Mouse (Mus musculus) intestine, embryonic 16.5 days (tissue): Measurements from ENCODE around the gene Ankrd31. TPM values are rescaled to one million over a fixed set of nuclear protein-coding genes. Genes with fewer than 3 reads are reported as not detected.

ENCODE experiments used
- ATAC-seq: fragments of 200-750 bp; cut with Nextera tagmentation; 2 replicates; pipeline ENCODE4 v1.8.0; 2017; ENCODE audit warnings: moderate TSS enrichment, moderate library complexity
- H3K27ac ChIP-seq: fragments of 300-500 bp; sonication (generic); 2 replicates; pipeline ENCODE4 v1.5.1; 2014; ENCODE audit warnings: mild to moderate bottlenecking, low read length
- H3K27me3 ChIP-seq: fragments of 300-500 bp; sonication (generic); replicated peaks from 2 replicates; pipeline ENCODE4 v1.6.1; 2014; ENCODE audit warnings: low read length, control low read depth, mixed read lengths; ENCODE audit not compliant: control insufficient read depth, insufficient read depth
- H3K36me3 ChIP-seq: fragments of 300-500 bp; sonication (generic); 2 replicates; pipeline ENCODE4 v1.6.1; 2014; ENCODE audit warnings: low read length, control low read depth; ENCODE audit not compliant: control insufficient read depth, insufficient read depth
- H3K4me1 ChIP-seq: fragments of 300-500 bp; sonication (generic); 2 replicates; pipeline ENCODE4 v1.6.1; 2014; ENCODE audit warnings: low read length, control low read depth, mixed read lengths; ENCODE audit not compliant: control insufficient read depth, insufficient read depth
- H3K4me2 ChIP-seq: fragments of 300-500 bp; sonication (generic); 2 replicates; pipeline ENCODE4 v1.6.1; 2014; ENCODE audit warnings: low read depth, low read length, control low read depth
- H3K4me3 ChIP-seq: fragments of 300-500 bp; sonication (generic); 2 replicates; pipeline ENCODE4 v1.5.1; 2014; ENCODE audit warnings: mild to moderate bottlenecking, low read length
- H3K9ac ChIP-seq: fragments of 300-500 bp; sonication (generic); 2 replicates; pipeline ENCODE4 v1.6.1; 2014; ENCODE audit warnings: low read depth, low read length
- H3K9me3 ChIP-seq: fragments of 300-500 bp; sonication (generic); 2 replicates; pipeline ENCODE4 v1.6.1; 2016; ENCODE audit warnings: low read length, control low read depth; ENCODE audit not compliant: control insufficient read depth
- WGBS: fragments of 180-500 bp; shearing (Covaris S2); extraction: QIAGEN DNeasy Blood & Tissue Kit; methylation state at CpG from one replicate; pipeline ENCODE4 v1.1.7; 2014; 5-methylcytosine and 5-hydroxymethylcytosine counted together
- polyA plus RNA-seq: library from polyadenylated mRNA; unstranded; fragments of >200 nt; fragmentation: Nextera tagmentation; extraction: Ambion mirVana; gene quantifications from 2 replicates; pipeline ENCODE4 v1.2.1, GENCODE M21; 2015

Ankrd31 gene
- polyA plus RNA-seq, 1 experiment from 2014 or later = 0.02 TPM

GRCm38 (mm10) chr13:96849752-96850151 lies 101.7 kb downstream of the Ankrd31 start:
- Histone ChIP-seq H3K4me2 (no peak overlapping the region), H3K9ac (no peak overlapping the region), H3K4me1 (no peaks in the 10 kb centered on the region), H3K27me3 (no peaks in the 10 kb centered on the region), H3K4me3 (no peak overlapping the region), H3K36me3 (no peaks in the 10 kb centered on the region), H3K9me3 (no peaks in the 10 kb centered on the region), H3K27ac (no peak overlapping the region)
- no peak for ATAC-seq
- WGBS = 78% methylated on average over 1 of the region's 1 CpGs

GRCm38 (mm10) chr13:96852133-96852532 lies 104.1 kb downstream of the Ankrd31 start:
- Histone ChIP-seq H3K9me3 (no peaks in the 10 kb centered on the region), H3K27ac (no peak overlapping the region), H3K9ac (no peak overlapping the region), H3K4me3 (no peak overlapping the region), H3K27me3 (no peaks in the 10 kb centered on the region), H3K4me1 (no peaks in the 10 kb centered on the region), H3K36me3 (no peaks in the 10 kb centered on the region), H3K4me2 (no peak overlapping the region)
- no peak for ATAC-seq
- 41% methylated on average over 2 of the region's 2 CpGs for WGBS

GRCm38 (mm10) chr13:96853256-96853655 lies 105.2 kb downstream of the Ankrd31 start:
- H3K9me3 ChIP-seq = no peaks in the 10 kb centered on the region
- ATAC-seq = no peak
- H3K4me3 ChIP-seq = no peak overlapping the region

DNA sequence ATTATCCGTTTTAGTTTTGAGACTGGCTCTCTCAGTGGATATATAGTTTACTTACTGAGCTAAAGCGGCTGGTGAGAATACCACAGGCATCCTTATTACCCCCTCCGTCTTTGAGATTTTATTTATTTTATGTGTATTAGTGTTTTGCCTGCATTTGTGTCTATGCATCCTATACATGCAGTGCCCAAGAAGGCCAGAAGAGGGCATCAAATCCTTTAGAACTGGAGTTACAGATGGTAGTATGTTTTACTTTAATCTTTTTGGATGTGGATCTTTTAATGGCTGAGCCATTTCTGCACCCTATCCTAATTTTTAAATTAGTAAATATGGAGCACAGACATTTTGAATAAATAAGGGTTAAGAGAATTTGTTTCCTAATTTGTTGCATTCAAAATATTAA lies 107.1 kb downstream of the Ankrd31 start:
- Histone ChIP-seq H3K27ac (no peak overlapping the region), H3K4me3 (no peak overlapping the region), H3K9me3 (no peaks in the 10 kb centered on the region), H3K27me3 (no peaks in the 10 kb centered on the region), H3K4me1 (no peaks in the 10 kb centered on the region), H3K36me3 (no peaks in the 10 kb centered on the region), H3K4me2 (no peak overlapping the region), H3K9ac (no peak overlapping the region)
- WGBS = 21% methylated on average over 3 of the region's 3 CpGs
- no peak for ATAC-seq

More at GRCm38 (mm10) chr13:96853256-96853655, 105.2 kb downstream of the Ankrd31 start:
- Histone ChIP-seq H3K27me3 (no peaks in the 10 kb centered on the region), H3K9ac (no peak overlapping the region), H3K36me3 (no peaks in the 10 kb centered on the region), H3K27ac (no peak overlapping the region), H3K4me2 (no peak overlapping the region), H3K4me1 (no peaks in the 10 kb centered on the region)
- WGBS = 30% methylated on average over 1 of the region's 1 CpGs

DNA sequence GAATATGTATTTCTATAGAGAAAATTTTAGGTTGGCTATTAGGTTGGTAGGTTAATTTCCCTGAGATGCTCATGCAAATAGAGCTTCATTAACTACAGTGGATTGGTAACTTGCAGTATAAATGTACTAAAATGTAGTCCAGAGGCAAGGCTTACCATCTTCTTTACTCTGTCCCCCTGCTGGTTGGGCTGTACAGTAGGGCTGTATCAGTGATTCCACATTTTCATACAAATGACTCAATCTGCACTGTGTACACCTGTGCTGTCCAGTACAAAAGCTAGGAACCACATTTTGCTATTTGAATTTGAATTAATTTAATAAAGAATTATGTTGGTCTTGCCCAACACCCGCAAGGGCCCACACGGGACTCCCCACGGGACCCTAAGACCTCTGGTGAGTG lies 111.1 kb downstream of the Ankrd31 start:
- 94% methylated on average over 3 of the region's 3 CpGs for WGBS
- H3K36me3 ChIP-seq = no peaks in the 10 kb centered on the region

GRCm38 (mm10) chr13:96870742-96871141 lies 122.7 kb downstream of the Ankrd31 start:
- 74% methylated on average over 4 of the region's 4 CpGs for WGBS
- Histone ChIP-seq H3K36me3 (no peaks in the 10 kb centered on the region), H3K27me3 (no peaks in the 10 kb centered on the region), H3K4me1 (no peaks in the 10 kb centered on the region), H3K4me3 (no peak overlapping the region), H3K4me2 (no peak overlapping the region), H3K9ac (no peak overlapping the region), H3K27ac (no peak overlapping the region), H3K9me3 (no peaks in the 10 kb centered on the region)
- ATAC-seq = no peak

More for the DNA sequence above, 111.1 kb downstream of the Ankrd31 start:
- H3K27ac ChIP-seq = no peak overlapping the region
- no peak overlapping the region for H3K4me3 ChIP-seq
- ATAC-seq = no peak
- no peaks in the 10 kb centered on the region for H3K9me3 ChIP-seq
- no peak overlapping the region for H3K4me2 ChIP-seq
- no peaks in the 10 kb centered on the region for H3K4me1 ChIP-seq
- H3K27me3 ChIP-seq = no peaks in the 10 kb centered on the region
- H3K9ac ChIP-seq = no peak overlapping the region

- no peak overlapping the region for H3K4me2 ChIP-seq
- H3K36me3 ChIP-seq = no peaks in the 10 kb centered on the region
- H3K4me1 ChIP-seq = no peaks in the 10 kb centered on the region
- no peak overlapping the region for H3K4me3 ChIP-seq
- no peaks in the 10 kb centered on the region for H3K9me3 ChIP-seq
- no peak for ATAC-seq
- no peak overlapping the region for H3K9ac ChIP-seq
- no peak overlapping the region for H3K27ac ChIP-seq
- no peaks in the 10 kb centered on the region for H3K27me3 ChIP-seq
Observed at GRCm38 (mm10) chr13:96874071-96874470, 126.0 kb downstream of the Ankrd31 start.

DNA sequence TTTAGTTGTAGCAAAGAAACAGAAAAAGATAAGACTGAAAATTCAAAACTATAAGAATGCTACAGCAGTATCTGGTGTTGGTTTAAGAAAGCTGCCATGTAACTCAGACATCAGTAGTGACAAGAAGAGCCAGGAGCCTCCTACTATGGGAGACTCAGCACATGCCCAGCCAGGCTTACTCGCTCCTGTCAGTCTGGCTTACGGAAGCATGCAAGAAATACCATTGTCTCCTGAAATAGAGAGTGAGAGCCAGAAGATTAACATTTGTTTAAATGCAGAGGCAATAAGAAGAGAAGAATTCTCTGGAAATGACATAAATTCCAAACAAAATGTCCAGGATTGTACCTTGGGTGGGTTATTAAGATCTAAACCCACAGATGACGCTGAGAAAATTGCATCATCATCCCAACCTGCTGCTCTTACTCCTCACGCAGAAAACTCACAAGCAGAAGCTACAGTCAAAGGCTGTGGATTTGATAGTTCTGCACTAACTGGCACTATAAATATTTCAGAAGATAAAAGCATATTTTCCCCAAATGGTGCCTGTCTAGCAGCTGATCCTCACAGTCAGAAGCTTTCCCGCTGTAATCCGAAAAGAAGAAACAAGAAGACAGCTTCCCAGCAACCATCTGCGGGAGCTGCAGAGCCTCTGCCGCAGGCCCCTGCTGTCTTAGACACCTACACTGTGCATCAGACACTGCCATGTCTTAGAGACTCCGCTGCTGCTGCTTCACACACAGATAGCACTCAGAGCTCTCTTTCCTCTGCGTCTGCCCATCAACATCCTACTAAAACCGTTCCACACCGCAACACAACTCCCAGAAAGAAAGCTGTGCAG lies 130.4 kb downstream of the Ankrd31 start:
- no peaks in the 10 kb centered on the region for H3K4me1 ChIP-seq
- H3K27ac ChIP-seq = no peak overlapping the region
- ATAC-seq = no peak
- no peaks in the 10 kb centered on the region for H3K27me3 ChIP-seq
- no peaks in the 10 kb centered on the region for H3K9me3 ChIP-seq
- no peak overlapping the region for H3K4me3 ChIP-seq
- 68% methylated on average over 12 of the region's 12 CpGs for WGBS
- no peaks in the 10 kb centered on the region for H3K36me3 ChIP-seq
- no peak overlapping the region for H3K9ac ChIP-seq
- no peak overlapping the region for H3K4me2 ChIP-seq

DNA sequence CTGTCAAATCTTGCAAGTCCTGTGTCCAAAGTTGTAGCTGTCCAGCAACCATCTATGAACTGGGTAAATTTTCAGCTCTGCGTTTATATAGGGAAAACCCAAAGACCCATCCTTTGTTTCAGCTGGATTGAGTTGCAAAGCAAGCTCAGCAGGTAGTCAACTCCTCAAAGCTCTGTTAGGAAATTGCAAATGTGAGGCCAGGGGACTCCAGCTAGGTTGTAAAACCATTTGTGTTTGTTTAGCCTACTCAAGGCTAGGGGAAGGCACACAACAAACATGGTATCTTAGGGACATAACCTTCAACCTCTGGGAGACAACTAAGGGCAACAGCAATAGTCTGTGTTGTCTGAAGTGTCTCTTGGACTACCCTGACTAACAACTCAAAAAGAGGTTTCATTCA lies 136.5 kb downstream of the Ankrd31 start:
- Histone ChIP-seq H3K27me3 (no peaks in the 10 kb centered on the region), H3K27ac (no peak overlapping the region), H3K9ac (no peak overlapping the region), H3K36me3 (no peaks in the 10 kb centered on the region), H3K4me1 (no peaks in the 10 kb centered on the region), H3K9me3 (no peaks in the 10 kb centered on the region), H3K4me3 (no peak overlapping the region), H3K4me2 (no peak overlapping the region)
- ATAC-seq = no peak
- WGBS = 53% methylated on average over 1 of the region's 1 CpGs

GRCm38 (mm10) chr13:96889985-96890384 lies 141.9 kb downstream of the Ankrd31 start:
- Histone ChIP-seq H3K4me1 (no peaks in the 10 kb centered on the region), H3K27me3 (no peaks in the 10 kb centered on the region), H3K27ac (no peak overlapping the region), H3K36me3 (no peaks in the 10 kb centered on the region), H3K4me3 (no peak overlapping the region), H3K4me2 (no peak overlapping the region), H3K9ac (no peak overlapping the region), H3K9me3 (no peaks in the 10 kb centered on the region)
- WGBS = 15% methylated on average over 2 of the region's 2 CpGs
- ATAC-seq = no peak
